Mouse (Mus musculus) embryonic facial prominence, embryonic 12.5 days (tissue): ENCODE results near the gene Gm21190. TPM values are rescaled to one million over a fixed set of nuclear protein-coding genes. Genes with fewer than 3 reads are reported as not detected.
"Not testable (repeated sequence)": the region's sequence is repeated elsewhere in the genome, so short reads cannot be mapped to it uniquely, and the experiment has no call there.

Source experiments
- ATAC-seq: fragments of 200-750 bp; cut with Nextera tagmentation; 2 replicates; pipeline ENCODE4 v1.8.0; 2017; ENCODE audit not compliant: insufficient number of reproducible peaks, insufficient read depth, low FRiP score, low TSS enrichment
- H3K27ac ChIP-seq: fragments of 300-500 bp; sonication (generic); 2 replicates; pipeline ENCODE4 v1.5.1; 2016; ENCODE audit warnings: mild to moderate bottlenecking
- H3K27me3 ChIP-seq: fragments of 300-500 bp; sonication (generic); 2 replicates; pipeline ENCODE4 v1.6.1; 2016; ENCODE audit warnings: mild to moderate bottlenecking, moderate library complexity
- H3K36me3 ChIP-seq: fragments of 300-500 bp; sonication (generic); 2 replicates; pipeline ENCODE4 v1.6.1; 2016; ENCODE audit warnings: mild to moderate bottlenecking
- H3K4me1 ChIP-seq: fragments of 300-500 bp; sonication (generic); 2 replicates; pipeline ENCODE4 v1.6.1; 2016
- H3K4me2 ChIP-seq: fragments of 300-500 bp; sonication (generic); replicated peaks from 2 replicates; pipeline ENCODE4 v1.6.1; 2016; ENCODE audit warnings: mild to moderate bottlenecking, moderate library complexity
- H3K4me3 ChIP-seq: fragments of 300-500 bp; sonication (generic); 2 replicates; pipeline ENCODE4 v1.5.1; 2016; ENCODE audit warnings: mild to moderate bottlenecking
- H3K9ac ChIP-seq: fragments of 300-500 bp; sonication (generic); 2 replicates; pipeline ENCODE4 v1.6.1; 2016; ENCODE audit warnings: mild to moderate bottlenecking, moderate library complexity
- H3K9me3 ChIP-seq: fragments of 300-500 bp; sonication (generic); 2 replicates; pipeline ENCODE4 v1.6.1; 2016; ENCODE audit warnings: mild to moderate bottlenecking, moderate library complexity
- WGBS: fragments of 180-500 bp; shearing (Covaris S2); methylation state at CpG from one replicate; pipeline ENCODE4 v1.1.7; 2016; 5-methylcytosine and 5-hydroxymethylcytosine counted together
- polyA plus RNA-seq: library from polyadenylated mRNA; unstranded; fragments of >200 nt; fragmentation: Nextera tagmentation; extraction: Ambion mirVana; gene quantifications from 2 replicates; pipeline ENCODE4 v1.2.1, GENCODE M21; 2016

Gm21190 gene
- polyA plus RNA-seq, 1 experiment from 2014 or later: not detected

GRCm38 (mm10) chr5:15483576-15483975 is 45.4 kb downstream of the Gm21190 start:
- not testable (repeated sequence) for H3K4me3 ChIP-seq, H3K4me2 ChIP-seq, H3K36me3 ChIP-seq, H3K27me3 ChIP-seq, H3K4me1 ChIP-seq, H3K9ac ChIP-seq, H3K27ac ChIP-seq
- peaks cover 23% of the 10 kb centered on the region for H3K9me3 ChIP-seq
- peak; percentile 64; the same call in 1 of the 2 replicates for ATAC-seq
- 56% methylated on average over 4 of the region's 4 CpGs for WGBS

DNA sequence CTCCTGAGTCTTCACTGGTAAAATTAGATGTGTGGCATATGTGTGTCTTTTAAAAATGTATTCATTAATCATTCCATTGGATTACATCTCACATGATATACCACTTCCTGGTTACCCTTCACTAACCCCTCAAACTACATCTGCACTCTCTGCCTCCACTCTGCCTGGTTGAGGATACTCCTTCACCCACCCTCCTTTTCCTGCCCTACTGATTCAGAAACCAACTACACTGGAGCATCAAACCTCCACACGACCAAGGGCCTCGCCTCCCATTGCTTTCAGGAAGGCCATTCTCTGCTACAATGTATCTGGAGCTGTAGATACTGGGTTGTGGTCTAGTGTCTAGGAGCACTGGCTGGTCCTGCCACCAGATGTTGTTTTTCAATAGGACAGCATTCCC is 46.2 kb downstream of the Gm21190 start:
- H3K9me3 ChIP-seq: peaks cover 27% of the 10 kb centered on the region
- H3K4me2 ChIP-seq, H3K36me3 ChIP-seq, H3K27ac ChIP-seq, H3K4me3 ChIP-seq, H3K9ac ChIP-seq, H3K4me1 ChIP-seq, ATAC-seq, H3K27me3 ChIP-seq: not testable (repeated sequence)
- WGBS: 55% methylated on average over 2 of the region's 2 CpGs

GRCm38 (mm10) chr5:15476423-15476822 is 52.6 kb downstream of the Gm21190 start, which contains the start of gene Gm21149:
Gene Gm21149 (minus strand): TSS chr5:15476523.
- H3K27me3 ChIP-seq, H3K9ac ChIP-seq, H3K4me2 ChIP-seq, ATAC-seq, H3K4me1 ChIP-seq, H3K4me3 ChIP-seq, H3K27ac ChIP-seq, H3K36me3 ChIP-seq: not testable (repeated sequence)
- 73% methylated on average over 1 of the region's 1 CpGs for WGBS
- H3K9me3 ChIP-seq: peaks cover 16% of the 10 kb centered on the region

Other genes starting within 250 kb of the Gm21190 start
- gene Gm21149, start 52.7 kb downstream of the Gm21190 start, polyA plus RNA-seq: not detected in 2 replicates
- gene Gm21083, start 48.1 kb upstream of the Gm21190 start, polyA plus RNA-seq: not detected in 2 replicates
- gene Speer4d, start 89.8 kb upstream of the Gm21190 start, polyA plus RNA-seq: not detected in 2 replicates
- gene 4930572O03Rik, start 127.8 kb upstream of the Gm21190 start, polyA plus RNA-seq: not detected in 2 replicates
- gene Speer4c, start 185.0 kb upstream of the Gm21190 start, polyA plus RNA-seq: not detected in 2 replicates